Mouse (Mus musculus) olfactory bulb, adult 2 months (tissue): ENCODE data around the gene Tldc2. TPM values are rescaled to one million over a fixed set of nuclear protein-coding genes. Genes with fewer than 3 reads are reported as not detected.

ENCODE experiments used
- H3K27ac ChIP-seq: fragments of 200-500 bp; 2 replicates; pipeline ENCODE4 v1.5.1; 2012; ENCODE audit warnings: low read depth, low read length; ENCODE audit not compliant: insufficient read depth
- H3K4me1 ChIP-seq: fragments of 200-500 bp; 2 replicates; pipeline ENCODE4 v1.6.1; 2012; ENCODE audit warnings: low read length; ENCODE audit not compliant: control insufficient read depth, insufficient read depth
- H3K4me3 ChIP-seq: fragments of 200-500 bp; 2 replicates; pipeline ENCODE4 v1.5.1; 2012; ENCODE audit warnings: mild to moderate bottlenecking, low read depth, low read length, moderate library complexity; ENCODE audit not compliant: insufficient read depth
- CTCF ChIP-seq: fragments of 200-500 bp; IDR thresholded peaks from 2 replicates; pipeline ENCODE4 v1.5.1; 2012; ENCODE audit warnings: low read depth, mild to moderate bottlenecking, low read length, moderate library complexity; ENCODE audit not compliant: insufficient read depth
- POLR2A ChIP-seq: fragments of 200-500 bp; IDR thresholded peaks from 2 replicates; pipeline ENCODE4 v1.6.1; 2012; ENCODE audit warnings: mild to moderate bottlenecking, low read depth, low read length, moderate library complexity; ENCODE audit not compliant: insufficient read depth
- WGBS: fragments of 180-500 bp; shearing (Covaris S2); methylation state at CpG from one replicate; pipeline ENCODE4 v1.1.7; 2018; 5-methylcytosine and 5-hydroxymethylcytosine counted together
- polyA plus RNA-seq: library from polyadenylated mRNA; stranded (reverse); fragments of >200 nt; gene quantifications from 2 replicates; pipeline ENCODE4 v1.2.4, GENCODE M21; 2012; ENCODE audit warnings: low replicate concordance; ENCODE audit not compliant: missing spikeins, insufficient read depth, insufficient read length

The Tldc2 gene
- polyA plus RNA-seq, 1 experiment = not detected

DNA sequence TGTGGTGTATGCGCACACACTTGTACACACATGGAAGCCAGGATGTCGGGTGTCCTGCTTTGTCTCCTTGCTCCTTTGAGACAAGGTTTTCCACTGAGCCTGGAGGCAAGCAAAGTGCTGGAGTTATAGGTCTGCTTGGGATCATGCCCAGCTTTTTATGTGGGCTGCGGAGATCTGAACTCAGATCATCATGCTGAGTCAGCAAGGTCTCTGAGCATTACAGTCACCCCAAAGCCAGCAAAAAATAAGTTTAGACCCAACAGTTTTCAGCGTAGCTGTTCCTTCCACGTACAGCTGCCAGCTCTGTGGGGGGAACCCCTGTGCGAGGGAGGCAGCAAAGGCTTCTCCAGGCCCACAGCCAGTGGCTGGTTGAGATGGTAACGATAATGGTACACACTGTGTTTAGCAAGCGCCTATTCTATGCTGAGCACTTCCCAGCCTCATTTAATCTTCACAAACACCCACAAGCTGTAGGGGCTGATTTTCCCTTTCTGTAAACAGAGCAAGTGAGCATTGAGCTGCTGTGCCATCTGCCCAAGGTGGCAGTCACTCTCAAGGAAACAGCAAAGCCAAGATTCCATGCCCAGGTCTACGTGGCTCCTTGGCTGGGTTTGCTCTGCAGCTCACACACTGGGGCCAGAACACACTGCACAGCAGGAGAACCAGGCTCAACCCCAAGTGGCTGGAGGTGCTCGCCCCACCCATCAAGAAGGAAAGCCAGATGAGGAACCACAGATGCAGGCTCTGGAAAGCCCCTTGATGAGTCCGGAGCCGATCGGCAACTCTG is 38.3 kb upstream of the Tldc2 start:
- peak overlapping the region; percentile 88 for H3K27ac ChIP-seq
- H3K4me1 ChIP-seq = peaks cover 48% of the 10 kb centered on the region
- no peak overlapping the region for H3K4me3 ChIP-seq
- TF ChIP-seq POLR2A = no peak
- no peak for TF ChIP-seq CTCF
- 25% methylated on average over 13 of the region's 13 CpGs for WGBS

DNA sequence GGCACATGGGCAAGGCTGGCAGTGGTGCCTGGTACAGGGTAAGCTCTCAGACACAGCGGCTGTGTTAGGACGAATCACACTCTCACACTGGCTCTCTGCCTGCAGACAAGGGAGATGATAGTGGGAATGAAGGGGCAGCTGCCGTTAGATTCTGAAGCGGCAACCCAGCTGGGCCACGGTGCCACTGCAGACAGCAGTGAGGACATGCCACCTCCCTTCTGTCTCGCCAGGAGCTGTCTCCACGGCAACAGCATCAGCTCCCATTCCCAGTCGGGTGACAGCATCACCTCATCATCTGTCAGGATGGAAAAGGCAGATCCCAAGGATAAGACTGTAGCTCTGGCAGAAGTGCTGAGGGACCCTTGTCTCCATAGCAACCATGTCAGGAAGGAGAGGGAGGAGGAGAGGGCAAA is 37.0 kb upstream of the Tldc2 start:
- TF ChIP-seq CTCF (no peak), POLR2A (no peak)
- Histone ChIP-seq H3K27ac (peak overlapping the region; percentile 88), H3K4me3 (no peak overlapping the region), H3K4me1 (peaks cover 57% of the 10 kb centered on the region)
- 5% methylated on average over 8 of the region's 8 CpGs for WGBS

DNA sequence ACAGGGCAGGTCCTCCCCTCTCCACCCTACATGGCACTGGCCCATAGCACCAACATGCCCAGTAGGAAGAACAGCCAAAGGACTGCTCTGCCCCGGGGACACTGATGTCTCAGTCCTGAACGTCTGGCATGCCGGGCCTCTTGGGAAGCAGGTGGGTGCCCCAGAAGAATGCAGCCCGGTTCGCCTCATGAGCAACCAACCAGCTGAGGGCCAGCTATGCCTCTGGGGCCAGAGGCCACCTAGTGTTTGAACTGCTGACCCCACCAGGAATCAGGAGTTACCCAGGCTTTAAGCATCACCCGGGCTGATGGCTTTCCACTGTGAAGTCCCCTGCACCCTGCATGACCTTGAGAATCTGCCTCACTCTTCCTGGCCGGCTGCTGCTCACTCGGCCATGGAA is 34.4 kb upstream of the Tldc2 start:
- no peak for TF ChIP-seq POLR2A
- no peak for TF ChIP-seq CTCF
- Histone ChIP-seq H3K27ac (peak overlapping the region; percentile 21; the same call in 1 of the 2 replicates), H3K4me1 (peaks cover 56% of the 10 kb centered on the region), H3K4me3 (no peak overlapping the region)
- 61% methylated on average over 8 of the region's 8 CpGs for WGBS

DNA sequence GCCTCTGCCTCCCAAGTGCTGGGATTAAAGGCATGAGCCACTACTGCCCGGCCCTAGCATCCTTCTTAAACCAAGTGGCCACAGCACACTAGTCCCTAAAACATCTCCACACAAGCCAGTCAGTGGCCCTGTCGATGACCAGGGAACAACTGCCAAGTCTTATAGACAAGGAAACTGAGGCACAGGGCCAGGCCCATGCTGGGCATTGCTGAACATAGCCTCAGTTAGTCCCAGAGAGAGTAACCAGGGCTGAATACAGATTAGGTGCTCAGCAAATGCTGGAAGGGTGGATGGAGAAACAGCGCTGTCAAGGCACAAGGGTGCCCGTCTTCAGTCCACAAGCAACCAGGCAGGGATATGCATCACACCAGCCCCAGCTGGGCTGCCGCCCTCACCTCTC is 33.7 kb upstream of the Tldc2 start:
- WGBS = 81% methylated on average over 5 of the region's 5 CpGs
- no peak overlapping the region for H3K4me3 ChIP-seq
- peaks cover 58% of the 10 kb centered on the region for H3K4me1 ChIP-seq
- TF ChIP-seq POLR2A = no peak
- TF ChIP-seq CTCF = no peak
- H3K27ac ChIP-seq = no peak overlapping the region

DNA sequence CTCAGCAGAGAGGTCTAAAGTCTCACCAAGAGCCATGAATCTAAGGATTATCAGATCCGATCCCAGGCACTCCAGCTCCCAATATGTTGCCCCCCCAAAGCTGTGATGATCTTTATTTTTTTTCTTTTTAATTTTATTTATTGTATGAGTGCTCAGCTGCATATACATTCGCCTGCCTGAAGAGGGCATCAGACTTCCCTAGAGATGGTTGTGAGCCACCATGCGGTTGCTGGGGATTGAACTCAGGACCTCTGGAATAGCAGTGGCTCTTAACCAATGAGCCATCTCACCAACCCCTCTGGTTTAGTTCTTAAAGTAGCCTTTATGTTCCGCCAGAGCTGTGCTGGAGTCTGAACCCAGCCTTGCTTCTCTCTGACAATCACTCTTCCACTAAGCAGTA is 33.1 kb upstream of the Tldc2 start:
- no peak overlapping the region for H3K27ac ChIP-seq
- H3K4me1 ChIP-seq = peaks cover 58% of the 10 kb centered on the region
- no peak overlapping the region for H3K4me3 ChIP-seq
- TF ChIP-seq CTCF = no peak
- no peak for TF ChIP-seq POLR2A
- WGBS = 78% methylated on average over 4 of the region's 4 CpGs

- no peak overlapping the region for H3K4me3 ChIP-seq
- peaks cover 60% of the 10 kb centered on the region for H3K4me1 ChIP-seq
- no peak overlapping the region for H3K27ac ChIP-seq
- WGBS = 50% methylated on average over 8 of the region's 8 CpGs
- TF ChIP-seq CTCF (no peak), POLR2A (no peak)
Observed at GRCm38 (mm10) chr2:157054297-157054696, 32.6 kb upstream of the Tldc2 start.

DNA sequence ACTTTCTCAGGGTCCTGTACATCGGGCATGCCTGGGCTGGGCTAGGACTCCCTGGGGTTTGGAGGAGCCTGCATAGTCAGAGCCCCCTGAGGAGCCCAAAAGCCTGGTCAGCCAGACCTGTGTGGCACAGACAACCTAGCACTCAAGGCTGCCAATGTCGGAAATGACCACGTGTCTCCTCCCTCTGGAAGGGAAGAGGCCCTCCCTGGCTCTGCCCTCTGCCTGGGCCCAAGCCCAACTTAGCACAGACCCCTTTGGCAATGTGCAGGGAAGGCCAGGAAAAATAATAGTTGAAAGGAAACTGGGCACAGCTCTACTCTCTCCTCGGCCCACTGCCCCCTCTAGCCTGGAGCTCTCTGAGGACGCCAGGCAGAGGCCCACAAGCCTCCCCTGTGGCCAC is 32.0 kb upstream of the Tldc2 start:
- 46% methylated on average over 5 of the region's 5 CpGs for WGBS
- no peak overlapping the region for H3K4me3 ChIP-seq

DNA sequence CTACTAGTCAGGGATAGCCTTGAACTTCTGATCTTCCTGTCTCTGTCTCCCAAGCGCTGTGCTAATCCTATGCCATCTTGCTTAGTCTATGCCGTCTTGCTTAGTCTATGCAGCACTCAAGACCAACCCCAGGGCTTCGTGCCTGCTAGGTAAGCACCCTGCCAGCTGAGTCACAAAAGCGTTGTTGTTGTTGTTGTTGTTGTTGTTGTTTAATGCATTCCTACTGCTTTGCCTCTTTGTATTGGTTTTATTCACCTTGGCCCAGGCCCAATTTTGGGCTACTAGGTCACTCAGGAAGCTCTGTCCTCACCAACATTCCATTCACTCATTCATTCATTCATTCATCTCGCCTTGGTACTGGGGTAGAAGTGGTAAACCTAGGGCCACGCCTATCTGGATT is 31.1 kb upstream of the Tldc2 start:
- TF ChIP-seq POLR2A = no peak
- TF ChIP-seq CTCF = no peak
- Histone ChIP-seq H3K4me1 (peaks cover 56% of the 10 kb centered on the region), H3K27ac (no peak overlapping the region), H3K4me3 (no peak overlapping the region)
- WGBS = 75% methylated on average over 6 of the region's 6 CpGs

More for the DNA sequence above, 32.0 kb upstream of the Tldc2 start:
- Histone ChIP-seq H3K4me1 (peaks cover 57% of the 10 kb centered on the region), H3K27ac (no peak overlapping the region)
- TF ChIP-seq POLR2A (no peak), CTCF (no peak)

- TF ChIP-seq POLR2A = no peak
- 87% methylated on average over 3 of the region's 3 CpGs for WGBS
- H3K27ac ChIP-seq = peak overlapping the region; percentile 16; the same call in 1 of the 2 replicates
- peaks cover 48% of the 10 kb centered on the region for H3K4me1 ChIP-seq
- no peak overlapping the region for H3K4me3 ChIP-seq
Observed at GRCm38 (mm10) chr2:157057186-157057585, 29.7 kb upstream of the Tldc2 start.
